Mouse (Mus musculus) lung, postnatal 0 days (tissue): ENCODE measurements around the gene Egln3. TPM values are rescaled to one million over a fixed set of nuclear protein-coding genes. Genes with fewer than 3 reads are reported as not detected.

ENCODE experiments used
- ATAC-seq: fragments of 200-750 bp; cut with Nextera tagmentation; 2 replicates; pipeline ENCODE4 v1.8.0; 2017; ENCODE audit warnings: moderate library complexity
- DNase-seq: peaks from one replicate; pipeline ENCODE4 v3.0.0-alpha.2; 2016; ENCODE audit warnings: low spot score
- H3K27ac ChIP-seq: fragments of 300-500 bp; sonication (generic); 2 replicates; pipeline ENCODE4 v1.5.1; 2014; ENCODE audit warnings: antibody characterized with exemption, mild to moderate bottlenecking, low read length, mixed read lengths
- H3K27me3 ChIP-seq: fragments of 300-500 bp; sonication (generic); replicated peaks from 2 replicates; pipeline ENCODE4 v1.6.1; 2014; ENCODE audit warnings: low read length, mixed read lengths; ENCODE audit not compliant: insufficient read depth
- H3K36me3 ChIP-seq: fragments of 300-500 bp; sonication (generic); 2 replicates; pipeline ENCODE4 v1.6.1; 2014; ENCODE audit warnings: low read length, mixed read lengths; ENCODE audit not compliant: insufficient read depth
- H3K4me1 ChIP-seq: fragments of 300-500 bp; sonication (generic); 2 replicates; pipeline ENCODE4 v1.6.1; 2014; ENCODE audit warnings: antibody characterized with exemption, low read depth, low read length, mixed read lengths; ENCODE audit not compliant: insufficient read depth
- H3K4me2 ChIP-seq: fragments of 300-500 bp; sonication (generic); replicated peaks from 2 replicates; pipeline ENCODE4 v1.6.1; 2014; ENCODE audit warnings: low read depth, mild to moderate bottlenecking, low read length, moderate library complexity, mixed read lengths
- H3K4me3 ChIP-seq: fragments of 300-500 bp; sonication (generic); 2 replicates; pipeline ENCODE4 v1.5.1; 2014; ENCODE audit warnings: low read depth, low read length
- H3K9ac ChIP-seq: fragments of 300-500 bp; sonication (generic); replicated peaks from 2 replicates; pipeline ENCODE4 v1.6.1; 2014; ENCODE audit warnings: low read depth, mild to moderate bottlenecking
- H3K9me3 ChIP-seq: fragments of 300-500 bp; sonication (generic); 2 replicates; pipeline ENCODE4 v1.6.1; 2016; ENCODE audit warnings: low read length, mixed read lengths
- CTCF ChIP-seq: IDR thresholded peaks from 2 replicates; pipeline ENCODE4 v1.5.1; 2016; ENCODE audit warnings: antibody characterized with exemption, mild to moderate bottlenecking
- EP300 ChIP-seq: IDR thresholded peaks from 2 replicates; pipeline ENCODE4 v1.6.1; 2016; ENCODE audit warnings: antibody characterized with exemption, mild to moderate bottlenecking, control low read depth
- WGBS: fragments of 180-500 bp; shearing (Covaris S2); extraction: QIAGEN DNeasy Blood & Tissue Kit; methylation state at CpG from one replicate; pipeline ENCODE4 v1.1.7; 2014; 5-methylcytosine and 5-hydroxymethylcytosine counted together
- polyA plus RNA-seq: library from polyadenylated mRNA; unstranded; fragments of >200 nt; fragmentation: Nextera tagmentation; extraction: Ambion mirVana; gene quantifications from 2 replicates; pipeline ENCODE4 v1.2.1, GENCODE M21; 2015

Egln3 gene
- polyA plus RNA-seq, 1 experiment from 2014 or later: 5.2 TPM

GRCm38 (mm10) chr12:54208433-54209181 is 4.9 kb upstream of the Egln3 start:
- Histone ChIP-seq H3K4me2 (no peak overlapping the region), H3K36me3 (no peaks in the 10 kb centered on the region), H3K27me3 (no peaks in the 10 kb centered on the region), H3K27ac (no peak overlapping the region), H3K4me3 (no peak overlapping the region), H3K4me1 (peaks cover 3% of the 10 kb centered on the region; the same call in 1 of the 2 replicates), H3K9ac (no peak overlapping the region), H3K9me3 (no peaks in the 10 kb centered on the region)
- DNase-seq (no peak), ATAC-seq (no peak)
- TF ChIP-seq CTCF (no peak), EP300 (no peak)
- 51% methylated on average over 8 of the region's 8 CpGs for WGBS

- Histone ChIP-seq H3K36me3 (no peaks in the 10 kb centered on the region), H3K9ac (no peak overlapping the region), H3K4me2 (no peak overlapping the region), H3K27ac (no peak overlapping the region), H3K4me3 (no peak overlapping the region), H3K4me1 (peaks cover 3% of the 10 kb centered on the region; the same call in 1 of the 2 replicates), H3K27me3 (no peaks in the 10 kb centered on the region), H3K9me3 (no peaks in the 10 kb centered on the region)
- ATAC-seq (no peak), DNase-seq (no peak)
- TF ChIP-seq EP300 (no peak), CTCF (no peak)
- 95% methylated on average over 4 of the region's 4 CpGs for WGBS
These were observed 2.1 kb upstream of the Egln3 start for GRCm38 (mm10) chr12:54205731-54206130.

DNA sequence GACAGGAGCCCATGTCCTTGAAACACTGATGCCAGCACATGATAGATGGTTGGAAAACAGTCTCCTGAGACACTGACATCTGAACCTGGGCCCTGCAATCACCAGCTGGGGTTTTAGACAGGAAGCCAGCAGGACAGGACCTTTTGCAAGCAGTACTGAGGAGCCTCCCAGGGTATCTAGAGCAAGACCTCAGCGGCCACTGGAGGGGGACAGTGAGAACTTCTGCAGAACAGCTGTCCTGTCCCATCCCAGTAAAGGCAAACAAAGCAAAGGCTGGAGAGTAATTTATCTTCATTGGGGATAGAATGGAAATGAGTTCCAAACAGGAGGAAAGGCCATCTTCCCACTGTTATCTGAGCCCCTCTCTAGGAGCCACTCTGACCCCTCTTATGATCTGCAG is 1.5 kb upstream of the Egln3 start:
- TF ChIP-seq EP300 (no peak), CTCF (peak; percentile 75)
- H3K9ac ChIP-seq: no peak overlapping the region
- ATAC-seq (peak; percentile 37; the same call in 1 of the 2 replicates), DNase-seq (peak; percentile 70)
- H3K36me3 ChIP-seq: no peaks in the 10 kb centered on the region
- no peak overlapping the region for H3K4me2 ChIP-seq
- 10% methylated on average over 1 of the region's 1 CpGs for WGBS
- no peaks in the 10 kb centered on the region for H3K9me3 ChIP-seq
- H3K27ac ChIP-seq: no peak overlapping the region
- no peak overlapping the region for H3K4me3 ChIP-seq
- H3K27me3 ChIP-seq: no peaks in the 10 kb centered on the region
- H3K4me1 ChIP-seq: peaks cover 3% of the 10 kb centered on the region; the same call in 1 of the 2 replicates

DNA sequence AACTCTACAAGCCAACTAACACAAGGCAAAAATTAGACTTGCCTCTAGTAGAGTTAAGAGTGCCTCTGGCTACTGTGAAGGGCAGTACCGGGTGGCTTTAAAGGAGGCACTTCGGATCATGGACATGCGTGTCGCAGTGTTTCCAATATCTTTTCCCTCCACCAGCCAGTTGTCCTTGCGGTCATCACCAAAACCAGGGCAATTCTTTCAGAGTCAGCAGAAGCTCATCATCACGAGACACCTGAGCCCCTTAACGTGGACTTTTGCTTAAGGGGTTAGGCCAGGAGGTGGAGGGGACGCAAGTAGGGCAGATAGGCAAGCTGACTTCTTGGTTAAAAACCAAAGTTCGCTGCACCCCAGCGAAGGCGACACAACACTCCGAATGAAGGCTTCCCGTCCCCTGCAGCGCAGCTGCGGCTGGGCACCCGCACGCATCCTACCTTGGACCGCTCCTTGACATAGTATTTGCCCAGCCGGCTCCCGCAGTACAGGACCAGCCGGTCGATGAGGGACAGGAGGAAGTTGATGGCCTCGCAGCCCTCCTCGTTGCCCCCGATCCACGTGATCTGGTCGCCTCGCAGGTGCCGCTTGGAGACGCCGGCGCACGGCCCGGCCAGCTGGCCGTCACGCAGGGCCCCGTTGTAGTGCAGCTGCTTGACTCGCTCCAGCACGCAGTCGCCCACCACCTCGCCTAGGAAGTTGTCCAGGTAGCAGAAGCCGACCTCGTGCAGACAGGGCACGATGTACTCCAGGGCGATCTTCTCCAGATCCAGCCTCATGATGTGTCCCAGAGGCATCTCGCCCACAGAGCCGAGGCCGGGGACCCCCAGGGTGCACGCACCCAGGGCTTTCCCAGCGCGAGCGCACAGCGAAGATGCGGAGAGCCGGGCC is 650 bp downstream of the Egln3 start:
- peak overlapping the region; percentile 99 for H3K4me2 ChIP-seq
- no peak for TF ChIP-seq EP300
- no peak for TF ChIP-seq CTCF
- DNase-seq: peak; percentile 46
- 2% methylated on average over 51 of the region's 55 CpGs for WGBS
- peaks cover 11% of the 10 kb centered on the region; the same call in 1 of the 2 replicates for H3K4me1 ChIP-seq
- H3K9ac ChIP-seq: peak overlapping the region; percentile 50
- ATAC-seq: peak; percentile 51
- H3K27ac ChIP-seq: peak overlapping the region; percentile 57
- no peaks in the 10 kb centered on the region for H3K36me3 ChIP-seq
- H3K9me3 ChIP-seq: no peaks in the 10 kb centered on the region
- peak overlapping the region; percentile 77 for H3K4me3 ChIP-seq
- H3K27me3 ChIP-seq: no peaks in the 10 kb centered on the region

DNA sequence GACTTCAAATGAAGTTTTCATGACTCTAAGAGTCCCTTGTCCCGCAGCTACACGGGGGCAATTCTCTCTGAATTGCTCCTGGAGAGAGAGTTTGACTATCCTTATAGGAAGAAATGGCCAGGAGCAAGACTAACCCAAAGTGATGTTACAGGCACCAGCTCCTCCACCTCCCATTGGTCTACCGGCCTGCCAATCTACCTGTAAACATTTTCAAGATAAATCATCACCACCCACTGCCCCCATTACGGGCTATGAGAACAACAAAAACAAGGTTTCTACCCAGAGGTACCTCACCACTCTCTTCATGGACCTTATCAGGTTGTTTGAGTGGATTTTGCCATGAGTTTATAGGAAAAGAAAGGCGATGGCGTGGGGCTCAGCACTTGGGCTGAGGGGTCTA is 1.4 kb downstream of the Egln3 start:
- Histone ChIP-seq H3K4me2 (peak overlapping the region; percentile 99), H3K4me1 (peaks cover 19% of the 10 kb centered on the region; the same call in 1 of the 2 replicates), H3K36me3 (no peaks in the 10 kb centered on the region), H3K27me3 (no peaks in the 10 kb centered on the region), H3K27ac (no peak overlapping the region), H3K9ac (peak overlapping the region; percentile 50; the same call in 1 of the 2 replicates), H3K4me3 (peak overlapping the region; percentile 77), H3K9me3 (no peaks in the 10 kb centered on the region)
- 26% methylated on average over 6 of the region's 6 CpGs for WGBS
- TF ChIP-seq EP300 (no peak), CTCF (no peak)
- DNase-seq (no peak), ATAC-seq (no peak)

- ATAC-seq: no peak
- peak overlapping the region; percentile 77; the same call in 1 of the 2 replicates for H3K4me3 ChIP-seq
- 30% methylated on average over 6 of the region's 6 CpGs for WGBS
- no peaks in the 10 kb centered on the region for H3K27me3 ChIP-seq
- no peaks in the 10 kb centered on the region for H3K9me3 ChIP-seq
- no peaks in the 10 kb centered on the region for H3K36me3 ChIP-seq
- no peak for TF ChIP-seq EP300
- no peak for TF ChIP-seq CTCF
- DNase-seq: no peak
- H3K9ac ChIP-seq: no peak overlapping the region
- peaks cover 27% of the 10 kb centered on the region; the same call in 1 of the 2 replicates for H3K4me1 ChIP-seq
- H3K4me2 ChIP-seq: peak overlapping the region; percentile 99
- 0 out of 2 replicates have a peak overlapping the region, but pooled peaks have one; percentile 8 for H3K27ac ChIP-seq
These were observed 2.8 kb downstream of the Egln3 start for GRCm38 (mm10) chr12:54200856-54201255.
